Mouse (Mus musculus) Patski (cell line): ENCODE results near the gene Olfr1393. TPM values are rescaled to one million over a fixed set of nuclear protein-coding genes. Genes with fewer than 3 reads are reported as not detected.

Source experiments
- ATAC-seq: fragments of 100-300 bp; one replicate; pipeline ENCODE4 v1.8.0; 2021
- CTCF ChIA-PET: fragments of 350-600 bp; sonication (Branson Sonifier 250); formaldehyde crosslinking; loops from one replicate; lab custom pipeline; 2022; ENCODE audit warnings: inconsistent platforms; lab: Charles Lee
- POLR2A ChIA-PET: fragments of 350-600 bp; sonication (Branson Sonifier 250); formaldehyde crosslinking; loops from one replicate; lab custom pipeline; 2022; ENCODE audit warnings: antibody characterized with exemption, inconsistent platforms; lab: Charles Lee
- DNase-seq: peaks from one replicate; pipeline ENCODE4 v3.0.0-alpha.2; 2011; ENCODE audit warnings: low read depth, low spot score
- H3K27me3 ChIP-seq: fragments of 371-371 bp; one replicate; pipeline ENCODE4 v1.5.1; 2021
- CTCF ChIP-seq: fragments of 100-300 bp; IDR thresholded peaks from one replicate; pipeline ENCODE4 v1.5.1; 2021
- in situ Hi-C: fragments of 300-500 bp; cut with MboI; formaldehyde crosslinking; loops from 3 replicates; pipeline ENCODE4 v1.11.1; 2018; ENCODE audit warnings: low pct_unique_long_range_greater_than_20kb, mixed read lengths
- polyA plus RNA-seq: library from polyadenylated mRNA; unstranded; gene quantifications from one replicate; pipeline ENCODE4 v1.2.3, GENCODE M21; 2021

Olfr1393 gene
- polyA plus RNA-seq, 1 experiment from 2014 or later: 0.04 TPM

DNA sequence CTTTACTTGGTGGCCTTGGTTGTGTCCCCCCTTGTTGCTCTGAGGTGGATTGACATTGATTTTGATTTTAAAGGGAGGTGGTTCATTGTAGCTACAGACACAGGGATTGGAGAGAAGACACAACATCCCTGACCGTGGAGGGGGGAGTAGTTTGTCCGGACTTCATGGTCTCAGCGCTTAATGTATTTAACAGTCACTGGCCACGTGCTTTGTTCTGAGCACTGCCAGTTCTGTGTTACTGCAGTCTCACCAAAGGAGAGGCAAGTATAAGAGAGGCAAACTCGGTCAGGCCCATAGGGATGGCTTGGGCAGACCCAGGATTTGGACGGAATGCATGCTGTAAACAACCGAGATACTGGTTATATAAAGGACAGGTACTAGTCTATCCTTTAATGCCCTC, 14.0 kb upstream of the Olfr1393 start:
- H3K27me3 ChIP-seq: no peaks in the 10 kb centered on the region
- in situ Hi-C loops: no loop called here
- POLR2A ChIA-PET: interaction anchor here (1.2 kb wide), 1 partner anchor 62 kb away, joined by 3 read pairs; no protein-coding TSS in a partner anchor
- ATAC-seq: no peak
- no peak for TF ChIP-seq CTCF
- CTCF ChIA-PET: no interaction called here
- no peak for DNase-seq

DNA sequence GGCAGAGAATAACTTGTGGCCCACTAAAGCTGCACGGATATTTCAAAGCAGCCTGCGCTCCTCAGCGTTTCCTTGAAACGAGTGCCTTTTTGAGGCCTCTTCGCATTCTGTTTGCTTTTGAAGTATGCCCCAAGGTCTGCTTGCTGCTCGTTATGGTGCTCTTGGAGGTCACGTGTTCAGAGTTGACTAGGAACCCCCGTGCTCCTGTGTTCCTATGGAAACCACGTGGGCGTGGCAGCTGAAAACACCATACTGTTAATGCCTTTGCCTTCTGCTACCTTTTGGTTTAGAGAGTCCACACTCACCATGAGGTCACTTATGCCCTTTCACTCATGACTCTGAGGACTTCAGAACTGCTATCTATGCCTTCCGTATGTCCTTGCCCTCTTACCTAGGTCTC, 13.5 kb upstream of the Olfr1393 start:
- ChIA-PET CTCF (interaction anchor here (3.5 kb wide), 1 partner anchor 60 kb away, joined by 7 read pairs; no protein-coding TSS in a partner anchor), POLR2A (interaction anchor here (3.3 kb wide), 1 partner anchor 10 kb away, joined by 9 read pairs; no protein-coding TSS in a partner anchor)
- in situ Hi-C loops: loop anchor here (5.0 kb wide), 1 partner anchor 72 kb away; no protein-coding TSS in a partner anchor
- H3K27me3 ChIP-seq: no peaks in the 10 kb centered on the region
- ATAC-seq (no peak), DNase-seq (no peak)
- no peak for TF ChIP-seq CTCF

DNA sequence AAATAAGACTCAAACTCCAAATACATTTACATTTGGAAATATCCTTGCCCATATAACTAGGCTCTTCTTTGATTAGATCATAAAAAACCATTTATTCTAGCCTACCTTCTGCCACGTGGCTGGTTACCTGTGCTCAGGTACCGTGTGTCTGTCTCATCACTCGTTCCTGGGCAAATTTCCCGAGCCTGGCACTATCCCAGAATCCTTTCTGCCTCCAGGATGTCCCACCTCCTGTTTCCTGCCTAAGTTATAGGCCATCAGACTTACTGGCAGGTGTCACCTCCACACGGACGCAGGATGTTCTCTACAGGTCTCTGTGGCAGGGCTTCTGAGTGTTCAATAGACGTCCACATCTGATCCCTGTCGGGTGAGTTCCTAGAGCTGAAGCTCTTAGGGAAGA, 13.0 kb upstream of the Olfr1393 start:
- no peak for ATAC-seq
- no peaks in the 10 kb centered on the region for H3K27me3 ChIP-seq
- DNase-seq: no peak
- POLR2A ChIA-PET: interaction anchor here (3.3 kb wide), 1 partner anchor 11 kb away, joined by 9 read pairs; no protein-coding TSS in a partner anchor
- no peak for TF ChIP-seq CTCF
- CTCF ChIA-PET: interaction anchor here (0.9 to 3.5 kb wide), 3 partner anchors 11 to 140 kb away, joined by 3 to 7 read pairs (median 3); no protein-coding TSS in a partner anchor
- in situ Hi-C loops: loop anchor here (5.0 kb wide), 1 partner anchor 73 kb away; no protein-coding TSS in a partner anchor

DNA sequence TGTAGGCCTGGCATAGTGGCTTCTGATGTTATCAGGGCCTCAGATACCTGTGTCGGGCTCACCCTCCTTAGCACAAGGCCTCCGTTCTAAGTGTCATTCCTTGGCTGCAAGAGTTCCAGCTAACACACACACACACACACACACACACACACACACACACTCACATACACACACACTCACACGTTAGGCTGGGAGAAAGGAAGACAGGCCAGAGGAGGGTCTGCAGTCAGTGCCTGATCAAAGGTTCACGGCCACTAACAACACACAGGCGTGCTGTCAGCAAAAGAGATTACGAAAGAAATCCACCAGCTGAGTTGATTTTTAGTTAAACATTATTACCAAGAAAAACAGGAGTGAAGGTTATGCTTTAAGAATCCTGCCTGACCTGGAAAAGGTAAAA, 11.4 kb upstream of the Olfr1393 start:
- DNase-seq: no peak
- ChIA-PET CTCF (interaction anchor here (1.6 to 3.5 kb wide), 4 partner anchors 19 to 139 kb away, joined by 3 to 7 read pairs (median 4); no protein-coding TSS in a partner anchor), POLR2A (interaction anchor here (1.6 to 3.3 kb wide), 2 partner anchors 12 to 20 kb away, joined by 9 to 15 read pairs; no protein-coding TSS in a partner anchor)
- no peak for TF ChIP-seq CTCF
- in situ Hi-C loops: loop anchor here (5.0 kb wide), 1 partner anchor 74 kb away; no protein-coding TSS in a partner anchor
- no peak for ATAC-seq
- no peaks in the 10 kb centered on the region for H3K27me3 ChIP-seq

DNA sequence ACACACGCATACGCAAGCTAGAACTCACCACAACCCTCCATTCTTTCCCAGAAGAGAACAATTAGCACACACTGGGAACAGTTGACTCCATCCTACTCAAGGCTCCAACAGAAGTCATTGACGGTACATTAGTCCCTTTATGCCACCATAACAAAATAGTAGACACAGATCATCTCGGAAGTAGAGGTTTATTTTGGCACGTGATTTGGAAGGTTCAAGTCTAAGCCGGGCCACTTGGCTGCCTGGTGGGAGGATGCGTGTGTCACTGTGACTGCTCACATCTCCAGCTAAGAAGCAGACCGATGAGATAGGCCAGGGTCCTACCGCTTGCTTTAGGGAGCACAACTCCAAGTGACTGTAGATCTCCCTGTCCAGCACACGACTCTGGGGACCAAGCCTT, 10.8 kb upstream of the Olfr1393 start:
- CTCF ChIA-PET: interaction anchor here (1.0 to 3.5 kb wide), 4 partner anchors 20 to 67 kb away, joined by 3 to 7 read pairs (median 4); no protein-coding TSS in a partner anchor
- ATAC-seq: no peak
- no peak for TF ChIP-seq CTCF
- in situ Hi-C loops: loop anchor here (5.0 kb wide), 1 partner anchor 75 kb away; no protein-coding TSS in a partner anchor
- no peak for DNase-seq
- no peaks in the 10 kb centered on the region for H3K27me3 ChIP-seq
- POLR2A ChIA-PET: interaction anchor here (0.9 to 3.3 kb wide), 4 partner anchors 13 to 468 kb away, joined by 3 to 15 read pairs (median 6); partner anchors contain the start of gene Zfp62

DNA sequence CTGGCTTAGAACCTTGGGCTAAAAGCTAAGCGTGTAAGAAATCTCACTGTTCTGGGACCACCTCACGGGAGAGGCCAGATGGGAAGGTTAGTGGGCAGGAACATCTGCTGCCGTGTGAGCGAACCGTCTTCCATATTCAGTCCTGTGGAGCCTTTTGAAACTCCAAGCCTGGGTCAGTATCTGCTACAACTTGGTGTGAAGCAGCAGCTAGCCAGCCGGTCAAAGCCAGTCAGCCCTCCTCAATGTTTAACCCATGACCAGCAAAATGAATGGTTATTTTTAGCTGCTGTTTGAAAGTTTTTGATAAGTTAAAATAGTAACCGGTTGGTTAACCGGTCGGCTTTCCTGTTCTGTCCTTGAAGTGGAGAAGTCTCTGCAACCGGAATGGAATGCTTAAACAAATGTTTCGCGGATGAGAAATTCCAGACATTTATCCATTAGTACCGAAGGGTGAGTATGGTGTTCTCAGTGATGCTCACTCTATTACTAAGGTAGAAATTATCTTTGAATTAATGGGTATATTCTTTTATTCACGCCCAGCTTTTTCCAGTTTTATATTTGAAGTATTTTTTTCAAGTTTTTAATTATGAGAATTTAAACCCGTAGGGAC, 10.0 kb upstream of the Olfr1393 start:
- CTCF ChIA-PET: interaction anchor here (1.0 to 3.5 kb wide), 3 partner anchors 36 to 67 kb away, joined by 3 to 7 read pairs (median 5); no protein-coding TSS in a partner anchor
- in situ Hi-C loops: loop anchor here (5.0 kb wide), 1 partner anchor 76 kb away; no protein-coding TSS in a partner anchor
- ATAC-seq (peak; percentile 69), DNase-seq (no peak)
- H3K27me3 ChIP-seq: no peaks in the 10 kb centered on the region
- no peak for TF ChIP-seq CTCF
- POLR2A ChIA-PET: interaction anchor here (0.9 to 1.6 kb wide), 3 partner anchors 21 to 469 kb away, joined by 3 to 15 read pairs (median 4); partner anchors contain the start of gene Zfp62

DNA sequence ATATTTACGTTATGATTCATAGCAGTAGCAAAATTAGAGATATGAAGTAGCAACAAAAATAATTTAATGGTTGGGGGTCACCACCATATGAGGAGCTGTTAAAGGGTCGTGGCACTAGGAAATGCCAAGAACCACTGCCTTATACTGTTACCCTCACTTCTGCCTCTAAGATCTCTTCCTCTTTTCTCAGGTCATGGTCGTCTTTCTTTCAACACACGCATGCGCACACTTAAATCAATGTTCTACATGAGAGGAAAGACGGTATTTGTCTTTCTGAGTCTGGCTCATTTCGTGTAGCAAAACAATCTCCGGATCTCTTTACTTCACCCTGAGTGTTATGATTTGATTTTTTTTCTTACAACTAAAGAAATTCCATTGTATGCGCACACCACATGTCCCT, 8.3 kb upstream of the Olfr1393 start:
- ChIA-PET POLR2A (no interaction called here), CTCF (interaction anchor here (0.8 kb wide), 2 partner anchors 22 to 78 kb away, joined by 3 read pairs; no protein-coding TSS in a partner anchor)
- ATAC-seq (no peak), DNase-seq (no peak)
- in situ Hi-C loops: loop anchor here (5.0 kb wide), 2 partner anchors 77 to 162 kb away; no protein-coding TSS in a partner anchor
- H3K27me3 ChIP-seq: no peaks in the 10 kb centered on the region
- TF ChIP-seq CTCF: no peak

DNA sequence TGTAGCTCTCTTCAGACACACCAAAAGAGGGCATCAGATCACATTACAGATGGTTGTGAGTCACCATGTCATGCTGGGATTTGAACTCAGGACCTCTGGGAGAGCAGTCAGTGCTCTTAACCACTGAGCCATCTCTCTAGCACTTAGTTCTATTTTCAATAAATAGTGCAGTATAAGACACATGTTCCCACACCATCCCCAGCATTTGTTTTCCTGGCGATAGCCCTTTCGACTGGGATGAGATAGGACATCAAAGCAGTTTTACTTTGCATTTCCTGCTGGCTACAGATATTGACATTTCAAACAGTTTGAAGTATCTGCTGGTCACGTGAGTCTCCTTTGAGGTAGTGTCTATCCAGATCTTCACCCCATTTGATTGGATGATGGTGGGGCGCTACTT, 7.7 kb upstream of the Olfr1393 start:
- TF ChIP-seq CTCF: no peak
- ChIA-PET POLR2A (no interaction called here), CTCF (interaction anchor here (0.8 to 2.2 kb wide), 4 partner anchors 23 to 83 kb away, joined by 3 to 14 read pairs (median 3); partner anchors contain the start of gene Btnl9)
- H3K27me3 ChIP-seq: no peaks in the 10 kb centered on the region
- in situ Hi-C loops: loop anchor here (5.0 kb wide), 1 partner anchor 163 kb away; no protein-coding TSS in a partner anchor
- ATAC-seq (no peak), DNase-seq (no peak)

DNA sequence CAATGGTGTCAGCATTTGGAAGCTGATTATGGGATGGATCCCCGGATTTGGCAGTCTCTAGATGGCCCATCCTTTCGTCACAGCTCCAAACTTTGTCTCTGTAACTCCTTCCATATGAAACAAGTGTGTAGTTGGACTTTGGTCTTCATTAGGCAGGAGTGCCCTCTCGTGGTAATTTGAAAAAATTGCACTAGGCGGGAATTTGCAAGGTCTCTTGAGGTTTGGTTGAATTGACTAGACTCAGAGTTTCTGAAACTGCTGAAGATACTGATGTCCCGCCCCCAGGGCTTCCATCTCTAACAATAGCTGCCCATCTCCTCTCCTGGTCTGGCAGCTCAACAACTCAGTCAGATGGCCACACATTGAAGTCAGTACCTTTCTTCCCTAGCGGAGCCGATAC, 6.8 kb upstream of the Olfr1393 start:
- no peaks in the 10 kb centered on the region for H3K27me3 ChIP-seq
- ATAC-seq (peak; percentile 36), DNase-seq (no peak)
- CTCF ChIA-PET: interaction anchor here (0.8 to 2.2 kb wide), 16 partner anchors 10 to 162 kb away, joined by 3 to 14 read pairs (median 4); partner anchors contain the start of genes Btnl9 and Zfp62
- in situ Hi-C loops: loop anchor here (5.0 kb wide), 1 partner anchor 164 kb away; no protein-coding TSS in a partner anchor
- POLR2A ChIA-PET: no interaction called here
- peak; percentile 84 for TF ChIP-seq CTCF
